Mouse (Mus musculus) lung, postnatal 4 days (tissue): ENCODE results near the gene Bbc3.

ENCODE experiments used
- DNase-seq, 2 experiments: peaks; one replicate each; pipeline ENCODE4 v3.0.0; 2021

Gene Bbc3

DNA sequence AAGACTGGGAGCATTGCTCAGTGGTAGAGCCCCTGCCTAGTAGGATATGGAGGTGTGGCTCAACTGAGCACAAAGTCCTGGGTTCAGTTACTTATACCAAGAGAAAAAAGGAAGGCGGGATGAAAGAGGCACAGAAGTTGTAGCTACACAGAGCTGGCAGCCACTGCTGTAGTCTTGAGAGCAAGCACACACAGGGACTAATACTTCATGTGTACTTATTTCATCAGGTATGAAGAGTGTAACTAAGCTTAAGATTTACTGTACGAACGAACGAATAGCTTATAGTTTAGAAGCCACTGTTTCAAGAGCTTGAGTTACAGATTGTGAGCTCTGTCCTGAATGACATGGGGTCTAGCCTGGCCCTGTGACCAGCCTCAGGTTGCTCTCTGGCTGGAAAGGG is 11.0 kb downstream of the Bbc3 start:
- DNase-seq: no peak

- no peak for DNase-seq
Measured at GRCm38 (mm10) chr7:16320479-16320878, 12.3 kb downstream of the Bbc3 start.

DNA sequence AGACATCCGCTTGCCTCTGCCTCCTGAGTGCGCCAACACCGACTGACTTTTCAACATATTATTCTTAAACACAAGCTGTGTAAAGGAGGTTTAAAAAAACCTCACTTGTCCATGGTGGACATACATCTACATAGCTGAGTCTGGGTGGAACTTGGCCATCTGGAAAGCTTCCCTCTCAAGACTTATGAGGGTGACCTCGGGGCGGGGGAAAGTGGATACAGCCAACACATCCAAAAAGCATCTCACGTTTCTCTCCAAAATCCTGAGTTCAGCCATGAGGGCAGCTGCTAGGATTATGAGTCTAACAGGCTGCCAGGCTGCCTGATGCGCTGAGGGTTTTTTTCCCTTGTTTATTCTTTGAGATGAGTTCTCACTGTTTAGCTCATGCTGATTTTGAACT is 16.5 kb downstream of the Bbc3 start:
- no peak for DNase-seq

- peak; percentile 78 for DNase-seq
Measured at GRCm38 (mm10) chr7:16325920-16326606, 17.9 kb downstream of the Bbc3 start.

GRCm38 (mm10) chr7:16326607-16326971 is 18.4 kb downstream of the Bbc3 start:
- DNase-seq: no peak

DNA sequence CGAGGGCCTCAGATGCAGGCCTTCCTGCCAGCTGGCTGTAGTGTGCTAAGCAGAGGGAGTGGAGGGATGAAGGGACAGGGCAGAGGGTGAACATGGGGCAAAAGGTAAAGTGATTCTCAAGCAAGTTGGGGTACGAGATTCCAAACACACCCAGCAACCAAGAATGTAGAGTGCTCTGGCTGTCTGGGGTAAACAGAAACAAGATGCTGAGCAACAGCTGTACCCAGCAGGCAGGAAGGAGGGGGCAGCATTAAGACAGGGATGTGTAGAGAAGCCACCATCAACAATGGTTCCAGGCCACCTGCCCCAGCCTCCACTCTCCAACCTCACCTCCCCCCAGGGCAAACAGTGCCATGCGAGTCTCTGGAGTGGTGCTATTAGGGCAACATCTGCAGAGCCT is 21.0 kb downstream of the Bbc3 start:
- no peak for DNase-seq

GRCm38 (mm10) chr7:16337733-16338132 is 29.5 kb downstream of the Bbc3 start:
- no peak for DNase-seq

GRCm38 (mm10) chr7:16344598-16344997 is 36.4 kb downstream of the Bbc3 start:
- no peak for DNase-seq

DNA sequence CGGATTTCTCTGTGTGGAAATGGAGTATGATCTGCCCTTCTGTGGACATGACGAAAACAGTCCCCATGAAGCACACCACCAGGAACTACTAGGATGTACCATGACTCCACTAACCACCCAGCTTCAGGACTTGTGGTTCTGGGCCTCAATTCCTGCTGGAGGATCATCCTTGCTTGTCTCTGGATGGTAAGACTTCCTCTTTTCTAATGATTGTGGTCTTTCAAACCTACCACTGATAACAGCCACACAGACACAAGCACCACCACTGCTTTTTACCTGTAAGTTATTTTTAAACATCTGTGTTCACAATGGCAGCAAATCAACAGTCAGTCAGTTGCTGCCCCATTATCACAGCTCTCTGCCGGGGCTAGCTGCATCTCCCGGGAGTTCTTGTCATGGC is 37.1 kb downstream of the Bbc3 start:
- DNase-seq: no peak

GRCm38 (mm10) chr7:16349999-16350398 is 41.8 kb downstream of the Bbc3 start:
- no peak for DNase-seq

GRCm38 (mm10) chr7:16355854-16356594 is 47.8 kb downstream of the Bbc3 start:
- no peak for DNase-seq

- DNase-seq: no peak
Measured at GRCm38 (mm10) chr7:16357602-16358001, 49.4 kb downstream of the Bbc3 start.

DNA sequence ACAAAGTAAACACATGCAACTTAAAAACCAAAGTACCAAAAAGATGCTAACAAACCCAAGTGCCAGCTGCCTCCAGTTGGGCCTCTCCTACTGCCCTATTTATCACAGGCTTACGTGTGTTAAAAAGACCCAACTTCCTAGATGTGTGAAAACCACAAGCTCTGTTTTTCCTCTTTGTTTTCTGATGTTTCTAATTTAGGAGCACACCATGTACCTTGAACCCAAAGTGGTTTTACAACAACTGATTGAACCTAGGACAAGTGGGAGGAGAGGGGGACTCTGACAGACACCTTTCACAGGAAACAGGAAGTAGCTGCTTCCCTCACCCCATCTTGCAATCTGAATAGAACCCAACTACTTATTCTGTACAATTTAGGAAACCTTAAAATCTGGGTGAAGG is 56.1 kb downstream of the Bbc3 start:
- DNase-seq: no peak

DNA sequence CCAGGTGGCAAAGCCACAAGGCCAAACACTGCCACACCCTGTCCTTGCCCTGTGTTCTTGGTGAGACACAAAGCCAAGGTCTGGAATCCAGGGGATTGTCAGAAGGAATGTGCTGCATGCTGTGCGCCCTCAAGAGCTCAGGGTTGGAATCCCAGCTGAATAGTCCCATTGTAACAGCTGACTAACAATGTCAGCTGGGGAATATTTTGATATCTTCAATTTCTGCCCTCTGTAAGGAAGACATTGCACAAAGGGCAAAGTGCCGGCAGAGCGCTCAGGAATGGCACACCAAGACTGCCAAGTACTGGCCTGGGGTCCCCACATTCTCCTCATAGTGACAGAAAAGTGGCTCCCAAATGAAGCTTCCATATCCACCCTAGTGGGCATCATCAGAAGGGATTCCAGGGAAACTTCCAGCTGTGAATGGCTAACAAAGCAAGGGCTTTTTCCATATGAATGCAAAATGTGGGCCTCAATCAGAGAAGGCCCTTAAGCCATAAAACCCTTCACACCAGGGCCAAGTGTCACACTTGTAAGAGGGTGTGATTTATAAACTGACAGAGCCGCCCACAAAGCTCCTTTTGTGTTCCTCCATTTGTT is 56.8 kb downstream of the Bbc3 start:
- peak in 1 of 2 experiments; percentile 29 for DNase-seq

DNA sequence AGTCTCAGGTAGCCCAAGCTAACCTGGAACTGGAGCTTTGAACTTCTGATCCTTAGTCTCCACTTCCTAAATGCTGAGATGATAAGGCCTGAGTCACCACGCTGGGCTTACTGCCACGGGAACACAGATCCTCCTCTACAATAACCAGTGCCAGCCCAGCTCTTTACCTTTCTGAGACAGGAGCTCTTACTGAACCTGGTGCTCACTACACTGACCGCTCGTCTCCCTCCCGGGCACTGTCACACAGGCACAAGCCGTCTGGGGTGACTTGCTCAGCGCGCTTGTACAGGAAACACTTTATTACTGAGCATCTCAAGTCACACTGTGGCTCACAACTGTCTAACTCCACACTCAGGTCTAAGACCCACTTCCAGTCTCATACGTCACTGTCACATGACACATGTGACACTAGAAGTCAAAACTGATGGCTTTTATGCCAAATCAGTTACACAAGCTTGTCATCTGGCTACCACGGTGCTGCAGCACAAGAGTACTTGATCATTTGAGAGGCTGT is 58.0 kb downstream of the Bbc3 start:
- DNase-seq: peak; percentile 33 to 51

DNA sequence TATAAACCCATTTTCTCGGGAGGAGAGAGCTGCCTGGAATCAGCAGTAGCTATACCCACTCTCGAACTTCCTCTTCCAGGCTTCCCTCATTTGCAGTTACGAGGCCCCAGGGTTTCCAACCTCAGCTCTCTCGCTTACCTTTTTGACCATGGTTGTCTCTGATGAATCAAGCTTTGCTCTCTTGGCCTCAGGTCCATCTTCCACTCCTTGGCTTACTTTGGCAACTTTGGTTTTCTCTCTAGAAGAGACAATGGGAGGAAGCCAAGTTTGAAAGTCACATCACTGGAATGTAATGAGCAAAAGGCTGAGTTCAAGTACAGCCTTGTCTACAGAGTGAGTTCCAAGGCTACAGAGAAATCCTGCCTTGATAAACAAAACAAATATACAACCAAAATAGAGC is 58.5 kb downstream of the Bbc3 start:
- no peak for DNase-seq
